Mouse (Mus musculus) heart, embryonic 12.5 days (tissue): ENCODE measurements around the gene Olfr791. TPM values are rescaled to one million over a fixed set of nuclear protein-coding genes. Genes with fewer than 3 reads are reported as not detected.

Source experiments
- polyA plus RNA-seq: library from polyadenylated mRNA; unstranded; fragments of >200 nt; fragmentation: Nextera tagmentation; extraction: Ambion mirVana; gene quantifications from 2 replicates; pipeline ENCODE4 v1.2.1, GENCODE M21; 2016

Gene Olfr791
- polyA plus RNA-seq, 1 experiment from 2014 or later = not detected

Other genes starting within 250 kb of the Olfr791 start
- gene Olfr780, start 203.7 kb upstream of the Olfr791 start, polyA plus RNA-seq = not detected in 2 replicates
- gene Olfr781, start 192.9 kb upstream of the Olfr791 start, polyA plus RNA-seq = not detected in 2 replicates
- gene Olfr782, start 172.9 kb upstream of the Olfr791 start, polyA plus RNA-seq = not detected in 2 replicates
- gene Olfr784, start 137.7 kb upstream of the Olfr791 start, polyA plus RNA-seq = 0.05 TPM in 1 of 2 replicates, not detected in the other
- not detected in 2 replicates for gene Olfr785, start 116.4 kb upstream of the Olfr791 start, polyA plus RNA-seq
- not detected in 2 replicates for gene Olfr786, start 94.5 kb upstream of the Olfr791 start, polyA plus RNA-seq
- not detected in 2 replicates for gene Olfr787, start 59.9 kb upstream of the Olfr791 start, polyA plus RNA-seq
- not detected in 2 replicates for gene Olfr788, start 50.8 kb upstream of the Olfr791 start, polyA plus RNA-seq
- not detected in 2 replicates for gene Olfr789, start 37.0 kb upstream of the Olfr791 start, polyA plus RNA-seq
- not detected in 2 replicates for gene Olfr790, start 23.3 kb upstream of the Olfr791 start, polyA plus RNA-seq
- gene Olfr792, start 17.4 kb downstream of the Olfr791 start, polyA plus RNA-seq = not detected in 2 replicates
- not detected in 2 replicates for gene Olfr794, start 45.9 kb downstream of the Olfr791 start, polyA plus RNA-seq
- gene Olfr796, start 90.8 kb downstream of the Olfr791 start, polyA plus RNA-seq = not detected in 2 replicates
- not detected in 2 replicates for gene Olfr798, start 106.1 kb downstream of the Olfr791 start, polyA plus RNA-seq
- not detected in 2 replicates for gene Olfr799, start 115.7 kb downstream of the Olfr791 start, polyA plus RNA-seq
- not detected in 2 replicates for gene Olfr800, start 135.9 kb downstream of the Olfr791 start, polyA plus RNA-seq
- not detected in 2 replicates for gene Olfr801, start 152.1 kb downstream of the Olfr791 start, polyA plus RNA-seq
- gene Olfr802, start 166.4 kb downstream of the Olfr791 start, polyA plus RNA-seq = not detected in 2 replicates
- not detected in 2 replicates for gene Olfr803, start 172.5 kb downstream of the Olfr791 start, polyA plus RNA-seq
- gene Olfr804, start 181.4 kb downstream of the Olfr791 start, polyA plus RNA-seq = not detected in 2 replicates
- not detected in 2 replicates for gene Olfr805, start 207.6 kb downstream of the Olfr791 start, polyA plus RNA-seq
- gene Olfr806, start 220.1 kb downstream of the Olfr791 start, polyA plus RNA-seq = not detected in 2 replicates
- gene Olfr807, start 236.0 kb downstream of the Olfr791 start, polyA plus RNA-seq = not detected in 2 replicates
- not detected in 2 replicates for gene Olfr808, start 243.7 kb downstream of the Olfr791 start, polyA plus RNA-seq